Mouse (Mus musculus): ENCODE measurements around the gene Csk.

Csk gene

DNA sequence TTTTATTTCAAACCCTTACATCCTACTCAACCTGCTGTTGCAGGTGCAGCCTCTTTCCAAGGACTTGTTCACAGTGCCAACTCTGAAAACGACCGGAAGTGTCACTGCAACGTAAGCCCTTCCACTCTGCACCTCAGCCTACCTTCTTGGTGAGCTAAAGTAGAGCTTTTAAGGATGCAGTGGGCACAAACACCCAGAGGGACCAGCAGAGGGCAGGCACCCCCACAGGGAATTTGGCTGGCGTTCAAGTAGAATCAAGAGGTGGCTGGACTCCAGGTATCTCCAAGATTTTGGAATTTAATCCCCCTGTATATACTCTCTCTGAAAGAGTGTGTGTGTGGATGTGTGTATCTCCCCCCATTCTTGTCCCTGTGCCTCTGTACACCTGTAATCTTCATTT is 4.4 kb upstream of the Csk start:
- no peak for DNase-seq (ENCODE audit: low read depth, low spot score)

DNA sequence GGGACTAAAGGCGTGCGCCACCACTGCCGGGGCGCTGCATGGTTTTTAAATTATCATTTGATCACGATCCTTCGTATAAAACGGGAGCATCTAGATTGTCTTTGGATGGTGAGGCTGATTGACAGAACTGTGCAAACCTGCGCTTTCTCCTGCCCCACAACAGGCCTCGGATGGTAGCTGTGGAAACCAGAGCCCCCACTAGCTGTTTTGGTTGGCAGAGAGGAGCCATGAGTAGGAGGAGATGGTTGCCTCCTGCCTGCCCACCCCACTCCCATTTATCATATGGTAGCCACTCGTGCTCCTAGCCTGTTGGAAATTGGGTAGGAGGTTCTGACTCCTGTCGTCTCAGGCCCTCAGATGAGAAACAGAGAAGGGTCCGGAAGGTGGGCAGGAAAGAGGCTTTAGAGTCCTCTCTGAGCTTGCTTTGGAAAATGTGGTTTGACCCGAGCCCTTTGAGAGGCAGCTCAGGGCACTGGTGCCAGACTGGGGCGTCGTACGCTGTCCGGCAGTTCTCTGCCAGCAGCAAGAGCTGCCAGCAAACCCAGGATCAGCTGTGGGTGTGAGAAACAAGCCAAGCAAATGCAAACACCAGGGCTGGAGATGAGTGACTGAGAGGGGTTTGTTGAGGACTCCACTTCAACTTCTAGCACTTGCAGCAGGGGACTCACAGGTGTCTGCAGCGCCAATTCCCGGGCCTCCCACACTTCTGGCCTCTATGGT is 3.4 kb upstream of the Csk start:
- no peak for DNase-seq (ENCODE audit: low read depth, low spot score)

DNA sequence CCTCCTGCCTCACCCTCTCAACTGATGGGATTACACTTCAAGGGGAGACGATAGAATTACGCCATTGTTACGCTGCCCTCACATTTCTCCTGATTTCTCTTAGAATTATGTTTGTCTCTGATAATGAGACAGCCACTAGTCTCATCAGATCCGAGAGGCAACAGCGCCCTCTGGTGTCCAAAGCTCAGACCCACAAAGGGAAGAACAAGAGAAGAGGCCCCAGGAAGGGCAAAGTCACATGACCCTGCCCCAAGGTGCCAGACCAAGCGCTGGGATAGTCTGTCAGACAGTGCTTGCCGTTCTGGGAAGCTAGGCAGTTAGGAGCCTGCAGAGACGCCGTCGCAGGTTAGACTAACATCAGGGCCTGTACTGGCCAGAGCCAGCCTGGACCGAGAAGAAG is 2.3 kb upstream of the Csk start:
- peak; percentile 96 for DNase-seq (ENCODE audit: low read depth, low spot score)

DNA sequence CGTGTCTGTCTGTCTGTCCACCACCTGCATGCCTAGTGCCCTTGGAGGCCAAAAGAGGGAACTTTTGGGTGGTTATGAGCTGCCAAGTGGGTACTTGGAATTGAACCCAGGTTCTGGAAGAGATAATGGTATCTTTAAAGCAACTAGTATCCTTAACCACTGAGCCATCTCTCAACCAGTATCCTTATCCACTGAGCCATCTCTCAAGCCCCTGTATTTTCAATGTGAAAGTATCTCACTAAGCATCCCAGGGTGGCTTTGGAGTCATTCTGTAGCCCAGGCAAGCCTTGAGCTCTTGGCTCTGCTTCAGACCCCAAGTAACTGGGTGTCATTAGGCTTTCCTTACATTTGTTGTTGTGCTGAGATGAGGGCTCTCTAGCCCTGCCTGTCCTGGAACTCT is 1.5 kb upstream of the Csk start:
- DNase-seq (ENCODE audit: low read depth, low spot score): no peak

DNA sequence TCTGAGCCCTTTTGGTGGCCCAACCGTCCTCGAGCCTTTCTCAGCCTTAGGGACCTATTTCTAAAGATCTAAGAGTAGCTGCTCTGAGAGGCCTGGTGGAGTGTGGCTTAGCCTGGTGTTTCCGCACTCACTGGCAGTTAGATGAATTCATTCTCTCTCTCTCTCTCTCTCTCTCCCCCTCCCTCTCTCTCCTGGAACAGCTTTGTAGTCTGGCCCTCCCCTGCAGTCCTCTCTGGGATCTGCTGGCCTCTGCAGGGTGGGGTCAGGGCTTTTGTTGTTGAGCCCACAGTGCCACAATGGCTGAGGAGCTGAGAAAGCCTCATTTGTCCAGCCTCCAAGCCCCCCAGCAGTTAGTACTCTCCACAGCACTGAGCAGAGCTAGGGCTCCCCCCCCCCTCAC is 576 bp downstream of the Csk start:
- DNase-seq (ENCODE audit: low read depth, low spot score): no peak

DNA sequence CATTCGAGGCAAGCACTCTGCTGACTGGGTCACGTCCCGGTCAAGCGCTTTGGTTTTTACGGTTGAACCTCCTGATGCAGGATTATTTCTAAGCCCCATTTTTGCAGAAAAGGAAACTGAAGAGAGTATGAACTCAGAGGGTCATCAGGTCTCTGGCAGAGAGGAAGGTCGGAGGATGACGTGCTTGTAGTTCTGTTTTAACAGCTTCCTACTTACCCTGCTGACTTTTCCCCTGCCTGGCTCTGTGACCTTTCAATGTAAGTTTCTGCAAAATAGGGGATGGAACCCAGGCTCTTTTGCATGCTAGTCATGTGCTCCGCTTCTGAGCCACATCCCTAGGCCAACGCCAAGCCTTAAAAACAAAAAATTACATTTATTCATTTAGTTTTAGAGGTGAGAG is 1.1 kb downstream of the Csk start:
- no peak for DNase-seq (ENCODE audit: low read depth, low spot score)

DNA sequence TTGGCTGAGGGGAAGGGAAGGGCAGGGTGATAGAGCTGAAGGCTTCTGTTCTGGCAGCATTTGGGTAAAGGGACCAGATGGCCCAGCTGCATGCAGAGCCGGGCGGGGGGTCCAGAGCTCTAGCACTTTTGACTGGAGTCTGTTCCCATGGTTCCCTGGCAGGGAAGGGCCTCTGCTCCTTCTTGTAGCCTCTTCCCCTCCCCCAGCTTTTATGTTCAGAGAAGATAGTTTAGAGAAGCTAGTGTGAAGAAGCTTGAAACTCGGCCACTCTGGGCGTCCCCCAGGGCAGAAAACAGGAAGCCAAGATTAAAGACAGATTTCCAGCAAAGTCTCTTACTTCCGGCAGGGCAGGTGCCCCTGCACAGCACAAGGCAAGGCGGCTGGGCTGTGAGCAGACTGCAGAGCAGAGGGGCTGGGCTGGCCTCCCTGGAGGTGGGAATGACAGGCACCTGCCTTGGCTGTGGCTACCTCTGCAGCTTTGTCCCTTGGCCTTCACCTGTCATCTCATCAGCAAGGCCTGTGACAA is 2.6 kb downstream of the Csk start:
- DNase-seq (ENCODE audit: low read depth, low spot score): peak; percentile 41

DNA sequence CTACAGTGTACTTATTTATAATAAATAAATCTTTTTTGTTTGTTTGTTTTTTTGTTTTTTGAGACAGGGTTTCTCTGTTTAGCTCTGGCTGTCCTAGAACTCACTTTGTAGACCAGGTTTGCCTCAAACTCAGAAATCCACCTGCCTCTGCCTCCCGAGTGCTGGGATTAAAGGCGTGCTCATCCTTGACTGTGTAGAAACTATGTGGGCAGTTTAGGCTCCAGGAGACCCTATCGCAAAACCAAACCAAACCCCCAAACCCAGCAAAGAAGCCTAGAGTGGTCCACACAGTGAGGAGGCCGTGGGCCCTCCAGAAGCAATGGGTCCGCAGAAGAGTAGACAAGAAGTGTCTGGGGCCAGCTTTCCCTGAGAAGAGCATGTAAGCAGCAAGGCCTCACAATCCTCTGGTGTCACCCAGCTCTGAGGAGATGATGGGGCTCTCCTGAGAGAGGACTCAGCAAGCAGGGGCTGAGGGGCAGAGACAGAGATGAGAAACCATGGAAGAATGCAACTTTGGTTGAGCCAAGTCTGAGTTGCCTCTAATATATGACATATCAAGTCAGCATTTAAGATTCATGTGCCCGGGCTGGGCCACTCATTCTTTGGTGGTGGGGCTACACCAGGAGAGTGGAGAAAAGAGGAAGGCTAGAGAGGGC is 3.2 kb downstream of the Csk start:
- no peak for DNase-seq (ENCODE audit: low read depth, low spot score)

DNA sequence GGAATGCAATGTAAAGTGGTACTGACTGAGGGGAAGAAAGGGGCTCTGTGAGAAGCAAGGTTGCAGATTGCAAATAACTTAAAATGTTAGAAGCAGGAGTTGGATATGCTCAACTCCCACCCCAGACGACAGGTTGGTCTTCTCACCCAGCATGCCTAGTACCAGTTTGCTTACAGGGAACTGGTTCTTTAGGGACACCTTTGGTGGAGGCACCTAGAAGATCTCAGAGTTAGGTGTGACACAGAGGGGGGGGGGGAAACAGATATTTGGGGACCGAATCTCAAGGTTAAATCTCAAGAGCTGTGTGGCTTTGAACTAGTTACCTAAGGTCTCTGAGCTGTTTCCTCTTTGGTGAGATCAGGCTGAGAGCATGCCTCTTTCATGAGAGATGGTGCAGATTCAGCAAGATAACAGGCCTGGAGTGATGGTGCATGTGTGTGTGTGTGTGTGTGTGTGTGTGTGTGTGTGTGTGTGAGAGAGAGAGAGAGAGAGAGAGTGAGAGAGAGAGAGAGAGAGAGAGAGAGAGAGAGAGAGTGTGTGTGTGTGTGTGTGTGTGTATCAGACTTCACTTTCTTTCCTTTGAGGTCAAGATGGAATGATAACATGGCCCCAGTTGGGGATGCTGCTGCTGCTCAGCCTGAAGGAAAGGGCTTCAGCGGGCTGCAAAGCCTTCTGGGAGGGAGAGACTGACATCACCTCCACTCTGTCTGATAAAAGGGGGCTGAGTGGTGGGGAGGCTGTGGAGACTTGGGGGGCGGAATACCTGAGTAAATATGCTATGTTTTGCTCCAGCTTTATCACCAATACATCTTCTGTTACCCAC is 5.9 kb downstream of the Csk start:
- no peak for DNase-seq (ENCODE audit: low read depth, low spot score)

DNA sequence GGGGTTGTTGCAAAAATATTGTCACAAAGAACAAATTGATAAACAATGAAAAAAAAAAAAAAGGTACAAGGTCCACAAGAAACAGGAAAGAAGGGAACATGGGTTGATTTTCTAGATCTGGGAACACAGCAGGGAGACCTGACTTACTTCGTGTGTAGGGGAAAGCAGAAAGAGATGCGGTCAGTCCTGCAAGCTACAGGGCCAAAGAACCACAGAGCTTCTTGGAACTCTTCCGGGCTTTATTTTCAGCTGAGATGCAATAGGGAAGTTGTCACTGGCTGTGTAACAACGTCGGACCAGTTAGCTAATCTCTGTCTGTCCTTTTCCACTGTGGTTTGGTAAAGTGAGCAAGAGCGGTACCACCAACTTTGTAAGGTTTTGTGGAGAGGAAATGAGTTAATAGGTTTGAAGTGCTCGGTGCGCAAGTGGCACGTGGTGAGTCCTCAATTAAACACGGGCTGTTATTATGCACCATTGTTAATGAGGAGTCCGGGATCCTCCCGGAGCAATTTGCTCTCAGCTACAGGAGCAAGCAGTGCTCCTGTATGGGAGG is 6.8 kb downstream of the Csk start:
- no peak for DNase-seq (ENCODE audit: low read depth, low spot score)

DNA sequence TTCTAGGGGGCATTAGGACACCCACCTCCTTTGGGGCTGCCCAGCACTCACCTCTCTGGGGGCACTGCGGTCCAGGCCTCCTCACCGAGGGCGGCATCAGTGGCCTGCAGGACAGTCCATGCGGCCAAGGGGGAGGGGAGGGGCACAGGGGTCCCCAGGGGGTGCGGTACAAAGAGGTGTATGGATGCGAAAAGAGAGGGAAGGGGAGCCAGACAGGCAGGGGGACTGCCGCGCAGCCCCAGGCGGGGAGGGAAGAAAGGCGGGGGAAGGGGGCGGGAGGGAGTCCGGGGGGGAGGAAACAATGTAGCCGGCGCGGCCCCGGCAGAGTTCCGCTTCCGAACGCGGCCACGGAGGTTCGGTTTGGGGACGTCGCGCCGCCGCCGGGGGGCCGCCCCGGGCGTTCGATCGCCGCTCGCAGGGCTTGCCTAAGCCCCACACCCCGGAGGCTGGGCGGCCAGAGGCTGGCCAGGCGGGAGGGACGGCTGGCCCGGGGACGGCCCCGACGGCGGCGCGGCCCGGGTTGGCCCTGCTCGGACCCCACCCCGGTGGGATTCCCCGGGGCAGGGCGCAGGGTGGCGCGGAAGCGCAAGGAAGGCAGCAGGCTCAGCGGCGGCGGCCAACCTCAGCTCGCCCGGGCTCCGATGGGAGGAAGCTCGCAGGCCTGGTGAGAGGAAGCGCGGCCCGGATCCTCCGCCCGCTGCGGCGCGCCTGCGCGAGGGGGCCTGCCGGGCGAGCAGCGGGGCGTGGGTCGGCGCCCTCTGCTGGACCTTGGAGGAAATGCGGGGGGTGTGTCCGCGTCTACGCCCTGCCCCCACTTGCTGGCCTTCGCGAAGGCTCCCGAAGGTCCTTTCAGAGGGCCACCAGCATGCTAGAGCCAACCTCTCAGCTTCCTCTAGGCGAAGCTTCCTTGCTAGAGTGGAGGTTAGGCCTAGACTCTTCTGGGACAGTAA is 8.2 kb downstream of the Csk start:
- DNase-seq (ENCODE audit: low read depth, low spot score): peak; percentile 93

DNA sequence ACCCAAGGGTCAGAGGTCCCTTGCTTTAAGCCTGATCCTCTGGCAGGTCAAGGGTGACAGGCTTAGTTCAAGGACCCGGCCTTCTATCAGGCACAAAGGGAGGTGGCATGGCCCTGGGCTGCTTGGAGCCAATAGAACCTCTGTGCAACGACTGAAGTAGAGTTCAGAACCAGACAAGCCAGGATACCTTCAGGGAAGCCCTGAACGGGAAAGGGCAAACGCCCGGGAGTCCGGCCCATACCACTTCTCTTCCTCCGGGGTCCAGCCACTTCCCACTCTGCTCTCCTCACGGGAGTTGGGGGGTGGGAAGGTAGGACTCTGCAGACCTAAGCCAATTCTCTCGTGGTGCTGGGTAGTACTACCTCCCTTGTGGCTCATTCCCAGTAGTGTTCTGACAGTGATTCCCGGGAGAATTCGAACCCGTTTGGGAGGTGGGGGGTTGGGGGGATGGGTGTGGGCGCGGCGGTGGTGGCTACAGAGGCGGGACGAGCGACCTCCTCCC is 8.9 kb downstream of the Csk start:
- DNase-seq (ENCODE audit: low read depth, low spot score): peak; percentile 34

DNA sequence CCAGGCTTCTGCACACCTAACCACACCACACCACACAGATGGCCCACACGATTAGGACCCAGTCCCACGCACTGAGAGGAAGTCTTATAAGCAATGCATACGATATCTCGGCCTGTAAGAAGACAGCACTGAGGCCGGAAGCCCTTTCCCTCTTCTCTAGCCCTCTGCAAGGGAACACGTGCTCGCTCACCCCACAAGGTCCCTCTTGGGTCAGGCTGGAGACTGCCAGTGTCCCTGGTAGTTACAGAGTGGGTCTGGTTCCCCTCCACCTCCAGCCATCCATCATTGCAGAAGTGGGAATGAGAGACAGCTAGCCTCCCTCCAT is 9.6 kb downstream of the Csk start:
- DNase-seq (ENCODE audit: low read depth, low spot score): no peak

DNA sequence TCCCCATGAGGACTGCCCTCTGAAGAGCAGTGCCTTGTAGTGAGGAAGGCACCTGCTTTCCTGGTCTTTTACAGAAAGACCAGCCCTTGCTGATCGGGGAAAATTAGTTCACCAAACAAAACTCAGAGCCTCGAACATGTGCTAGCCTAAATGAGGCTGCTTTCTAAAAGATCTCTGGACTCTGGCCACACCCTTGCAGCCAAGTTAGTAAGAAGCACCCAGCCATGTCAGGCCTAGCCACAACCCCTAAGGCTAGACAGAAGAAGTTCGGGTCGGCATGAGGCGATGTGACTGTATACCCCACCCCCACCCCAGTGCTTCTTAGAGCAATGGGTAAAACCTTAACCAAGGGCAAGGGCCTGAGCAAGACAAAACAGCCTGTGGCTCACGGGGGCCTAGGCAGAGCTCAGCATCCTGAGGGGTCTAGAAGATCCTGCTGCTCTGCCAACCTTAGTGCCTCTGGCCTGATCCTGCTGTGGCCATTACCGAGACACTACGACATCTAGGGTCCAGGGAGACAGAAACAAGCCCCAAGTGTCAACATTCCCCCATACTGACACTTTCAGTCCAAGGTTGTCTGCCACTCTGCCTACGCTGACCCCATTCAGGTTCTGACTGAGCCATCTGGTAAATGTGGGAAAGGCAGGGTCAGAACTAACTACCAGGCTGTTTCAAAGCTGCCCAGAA is 10.1 kb downstream of the Csk start:
- peak; percentile 30 for DNase-seq (ENCODE audit: low read depth, low spot score)

DNA sequence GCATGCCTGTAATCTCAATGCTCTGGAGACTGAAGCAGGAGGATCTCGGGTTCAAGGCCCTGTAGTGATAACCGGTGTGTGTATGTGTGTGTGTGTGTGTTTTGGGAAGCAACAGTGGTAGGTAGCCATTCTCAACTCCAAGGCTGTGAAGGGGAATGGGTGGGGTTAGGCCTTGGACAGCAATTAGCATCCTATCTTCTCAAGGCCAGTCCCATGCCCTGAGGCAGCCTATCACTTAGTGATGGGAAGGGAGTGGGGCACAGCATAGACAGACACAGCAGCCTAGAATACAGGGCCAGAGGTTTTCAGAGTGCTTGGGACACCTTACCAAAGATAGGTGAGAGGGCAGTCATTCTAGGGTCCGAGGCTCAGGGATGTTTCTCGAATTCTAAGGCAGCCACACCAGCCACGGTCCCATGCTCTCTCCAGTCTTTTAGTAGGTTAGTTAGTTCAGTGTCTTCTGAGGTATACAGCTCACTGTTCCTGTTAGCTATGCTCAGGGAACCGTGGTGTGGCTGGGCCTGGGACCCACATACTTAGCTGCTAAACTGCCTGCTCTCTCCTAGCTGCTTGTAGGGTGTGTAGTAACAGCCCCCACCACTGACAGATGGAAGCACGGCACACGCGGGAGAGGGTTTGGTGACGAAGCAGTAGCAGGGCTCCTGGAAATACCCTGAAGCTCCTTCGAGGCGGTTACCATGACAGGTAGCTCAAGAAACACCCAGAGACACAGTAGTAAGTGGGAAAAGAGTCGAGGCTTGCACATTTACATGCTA is 11.5 kb downstream of the Csk start:
- DNase-seq (ENCODE audit: low read depth, low spot score): peak; percentile 72

DNA sequence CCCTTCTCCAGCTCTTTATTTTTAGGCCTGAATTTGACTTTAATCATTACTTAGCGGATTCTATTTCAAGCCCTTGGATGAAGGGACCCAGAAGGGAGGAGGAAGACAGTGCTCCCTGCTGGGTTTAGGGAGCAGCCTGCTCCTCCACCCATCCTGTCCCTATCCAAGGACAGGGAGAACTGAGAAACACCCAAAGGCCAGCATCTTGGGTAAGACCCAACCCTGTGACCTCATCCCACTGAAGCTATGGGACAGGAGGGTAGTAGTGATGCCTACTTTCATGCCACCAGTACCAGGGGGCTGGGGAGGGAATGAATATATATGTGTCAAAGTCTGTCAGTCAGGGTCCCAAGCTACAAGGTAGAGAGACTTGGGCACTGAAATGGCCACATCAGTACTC is 12.4 kb downstream of the Csk start:
- DNase-seq (ENCODE audit: low read depth, low spot score): no peak

DNA sequence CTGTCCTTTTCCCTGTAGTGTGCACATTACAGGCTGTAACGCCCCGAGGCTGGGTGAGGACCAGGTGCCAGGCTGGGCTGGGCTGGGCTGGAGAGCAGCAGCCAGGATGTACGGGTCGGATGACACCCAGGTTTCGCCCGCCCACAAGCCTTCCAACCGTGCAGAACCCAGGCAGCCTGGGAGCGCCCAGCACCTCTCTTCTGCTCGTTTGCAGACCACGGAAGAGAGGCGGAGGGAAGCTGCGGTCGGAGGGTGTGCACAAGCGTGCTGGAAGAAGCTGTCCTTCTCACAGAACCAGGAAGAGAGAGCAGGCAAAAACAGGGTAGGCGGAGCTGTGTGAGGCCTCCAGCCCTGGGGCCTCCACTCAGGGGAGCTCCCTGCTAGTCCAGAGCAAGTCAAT is 13.0 kb downstream of the Csk start:
- peak; percentile 70 for DNase-seq (ENCODE audit: low read depth, low spot score)

DNA sequence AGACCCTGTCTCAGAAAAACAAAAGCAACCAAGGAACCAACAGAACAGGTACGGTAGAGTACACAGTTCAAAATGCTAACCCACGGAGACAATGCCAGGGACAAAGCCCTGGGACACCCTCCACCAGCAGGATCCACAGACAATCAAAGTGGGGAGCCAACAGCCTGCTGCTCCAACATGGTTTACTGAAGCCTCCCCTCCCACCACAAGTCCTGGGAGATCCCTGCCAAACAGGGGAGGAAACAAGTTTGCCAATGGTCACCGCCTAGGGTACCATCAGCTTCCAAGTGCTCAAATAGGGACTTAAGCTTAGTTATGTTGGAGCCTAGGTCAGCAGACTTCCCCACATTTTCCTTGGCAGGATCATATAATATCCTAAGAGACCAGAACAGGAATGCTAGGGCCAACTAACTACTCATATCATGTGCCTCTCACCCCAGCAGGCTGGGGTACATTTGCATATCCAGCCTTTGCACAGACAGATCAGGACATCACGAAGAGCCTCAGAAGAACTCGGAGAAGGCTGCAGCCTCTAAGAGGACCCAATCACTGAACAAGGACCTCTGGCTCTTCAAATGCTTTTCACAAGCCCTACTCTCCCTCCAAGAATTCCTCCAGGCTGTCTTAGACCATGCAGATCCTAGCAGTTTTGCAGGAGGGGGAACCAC is 13.6 kb downstream of the Csk start:
- DNase-seq (ENCODE audit: low read depth, low spot score): no peak

Measured in ZHBTc4 (cell line).